Mouse (Mus musculus) left cerebral cortex, adult 18-20 months (tissue): ENCODE data around the gene Gm12695. TPM values are rescaled to one million over a fixed set of nuclear protein-coding genes. Genes with fewer than 3 reads are reported as not detected.

Experiments
- DNase-seq, 2 experiments: peaks; one replicate each; pipeline ENCODE4 v3.0.0; 2021 to 2022; ENCODE audit warnings: low spot score in 2 of 2, mixed read lengths in 1 of 2
- total RNA-seq, 2 experiments: library from RNA; stranded (reverse); gene quantifications; 2 replicates each; pipeline ENCODE4 v1.2.3; 2021

Gene Gm12695
- total RNA-seq, 2 experiments from 2014 or later = not detected

- DNase-seq = no peak
Observed at GRCm38 (mm10) chr4:96698218-96698561, 86.8 kb downstream of the Gm12695 start.

- peak in 1 of 2 experiments; percentile 3 for DNase-seq
Observed at GRCm38 (mm10) chr4:96697511-96698217, 87.3 kb downstream of the Gm12695 start.

- peak; percentile 73 to 76 for DNase-seq
Observed at GRCm38 (mm10) chr4:96696614-96697360, 88.2 kb downstream of the Gm12695 start.

GRCm38 (mm10) chr4:96687358-96687803, 97.6 kb downstream of the Gm12695 start:
- no peak for DNase-seq

GRCm38 (mm10) chr4:96683474-96683873, 101.5 kb downstream of the Gm12695 start:
- DNase-seq = no peak

- DNase-seq = no peak
Observed at GRCm38 (mm10) chr4:96680966-96681365, 104.0 kb downstream of the Gm12695 start.

GRCm38 (mm10) chr4:96680233-96680632, 104.8 kb downstream of the Gm12695 start:
- DNase-seq = peak; percentile 47 to 60

Other genes starting within 250 kb of the Gm12695 start
- gene Cyp2j6, start 231.5 kb downstream of the Gm12695 start, total RNA-seq = 10 to 100 TPM; 14.6 to 15.6 TPM
- 10 to 100 TPM; 26.4 to 27.9 TPM for gene Cyp2j9, start 193.6 kb downstream of the Gm12695 start, total RNA-seq
- gene Cyp2j5, start 121.0 kb downstream of the Gm12695 start, total RNA-seq = not detected